Mouse (Mus musculus): ENCODE data around the gene Depdc5. TPM values are rescaled to one million over a fixed set of nuclear protein-coding genes. Genes with fewer than 3 reads are reported as not detected.
A peak's percentile ranks its signal among the peaks of the same experiment; 100 is the strongest.
"Not testable (repeated sequence)": the region's sequence is repeated elsewhere in the genome, so short reads cannot be mapped to it uniquely, and the experiment has no call there.

The Depdc5 gene
- polyA plus RNA-seq, 1 experiment from 2014 or later = 14.0 TPM

GRCm38 (mm10) chr5:32855274-32855673 is 8.2 kb upstream of the Depdc5 start:
- H3K79me2 ChIP-seq (ENCODE audit: inconsistent target) = peaks cover 38% of the 10 kb centered on the region
- H3K4me3 ChIP-seq (ENCODE audit: inconsistent target); H3K27ac ChIP-seq; H3K36me3 ChIP-seq (ENCODE audit: inconsistent target): not testable (repeated sequence)
- WGBS (ENCODE audit: missing documents) = 100% methylated on average over 1 of the region's 3 CpGs

- H3K36me3 ChIP-seq (ENCODE audit: inconsistent target) = no peaks in the 10 kb centered on the region
- 2% methylated on average over 6 of the region's 6 CpGs for WGBS (ENCODE audit: missing documents)
- H3K27ac ChIP-seq = peak overlapping the region; percentile 4; the same call in 1 of the 2 replicates
- peaks cover 12% of the 10 kb centered on the region for H3K79me2 ChIP-seq (ENCODE audit: inconsistent target)
- H3K4me3 ChIP-seq (ENCODE audit: inconsistent target) = peak overlapping the region; percentile 32
Observed at GRCm38 (mm10) chr5:32857781-32858220, 5.7 kb upstream of the Depdc5 start.

- no peak overlapping the region for H3K4me3 ChIP-seq (ENCODE audit: inconsistent target)
- no peaks in the 10 kb centered on the region for H3K36me3 ChIP-seq (ENCODE audit: inconsistent target)
- H3K27ac ChIP-seq = no peak overlapping the region
- 92% methylated on average over 1 of the region's 1 CpGs for WGBS (ENCODE audit: missing documents)
- H3K79me2 ChIP-seq (ENCODE audit: inconsistent target) = no peaks in the 10 kb centered on the region; the same call in 1 of the 2 replicates
Observed at GRCm38 (mm10) chr5:32861082-32861481, 2.4 kb upstream of the Depdc5 start.

- WGBS (ENCODE audit: missing documents) = 60% methylated on average over 4 of the region's 6 CpGs
- no peaks in the 10 kb centered on the region for H3K36me3 ChIP-seq (ENCODE audit: inconsistent target)
- H3K79me2 ChIP-seq (ENCODE audit: inconsistent target) = no peaks in the 10 kb centered on the region; the same call in 1 of the 2 replicates
- H3K27ac ChIP-seq = peak overlapping the region; percentile 67
- peak overlapping the region; percentile 28 for H3K4me3 ChIP-seq (ENCODE audit: inconsistent target)
Observed at GRCm38 (mm10) chr5:32862469-32863132, 900 bp upstream of the Depdc5 start.

- H3K27ac ChIP-seq = no peak overlapping the region
- no peaks in the 10 kb centered on the region for H3K79me2 ChIP-seq (ENCODE audit: inconsistent target)
- H3K36me3 ChIP-seq (ENCODE audit: inconsistent target) = peaks cover 22% of the 10 kb centered on the region; the same call in 1 of the 2 replicates
- no peak overlapping the region for H3K4me3 ChIP-seq (ENCODE audit: inconsistent target)
- WGBS (ENCODE audit: missing documents) = 93% methylated on average over 5 of the region's 5 CpGs
Observed at GRCm38 (mm10) chr5:32869389-32870024, 6.0 kb downstream of the Depdc5 start.

GRCm38 (mm10) chr5:32872346-32872745 is 8.8 kb downstream of the Depdc5 start:
- whole genome bisulfite sequencing (ENCODE audit: missing documents) = 97% methylated on average over 5 of the region's 5 CpGs
- Histone ChIP-seq H3K36me3 (ENCODE audit: inconsistent target) (peaks cover 28% of the 10 kb centered on the region; the same call in 1 of the 2 replicates), H3K27ac (no peak overlapping the region), H3K79me2 (ENCODE audit: inconsistent target) (no peaks in the 10 kb centered on the region), H3K4me3 (ENCODE audit: inconsistent target) (no peak overlapping the region)

DNA sequence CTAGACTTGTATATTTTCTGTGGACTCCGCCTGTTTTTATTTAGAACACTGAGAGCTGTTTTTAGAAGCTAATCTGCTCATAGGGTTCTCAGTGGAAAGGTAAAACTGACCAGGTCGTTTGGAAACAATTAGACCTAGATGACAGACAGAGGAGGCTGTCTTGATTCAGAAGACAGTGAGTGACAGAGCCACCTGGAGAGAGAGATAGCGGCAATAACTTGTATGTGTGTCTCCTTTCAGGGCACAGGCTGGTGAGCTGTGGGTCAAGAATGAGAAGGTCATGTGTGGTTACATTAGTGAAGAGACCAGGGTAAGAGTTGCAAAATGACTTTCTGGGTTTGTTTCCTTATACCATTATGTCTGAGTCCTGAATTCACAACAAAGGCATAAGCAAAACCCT is 23.2 kb downstream of the Depdc5 start:
- no peak overlapping the region for H3K4me3 ChIP-seq (ENCODE audit: inconsistent target)
- no peak overlapping the region for H3K27ac ChIP-seq
- 86% methylated on average over 3 of the region's 3 CpGs for WGBS (ENCODE audit: missing documents)
- H3K36me3 ChIP-seq (ENCODE audit: inconsistent target) = peaks cover 13% of the 10 kb centered on the region
- no peaks in the 10 kb centered on the region for H3K79me2 ChIP-seq (ENCODE audit: inconsistent target)

DNA sequence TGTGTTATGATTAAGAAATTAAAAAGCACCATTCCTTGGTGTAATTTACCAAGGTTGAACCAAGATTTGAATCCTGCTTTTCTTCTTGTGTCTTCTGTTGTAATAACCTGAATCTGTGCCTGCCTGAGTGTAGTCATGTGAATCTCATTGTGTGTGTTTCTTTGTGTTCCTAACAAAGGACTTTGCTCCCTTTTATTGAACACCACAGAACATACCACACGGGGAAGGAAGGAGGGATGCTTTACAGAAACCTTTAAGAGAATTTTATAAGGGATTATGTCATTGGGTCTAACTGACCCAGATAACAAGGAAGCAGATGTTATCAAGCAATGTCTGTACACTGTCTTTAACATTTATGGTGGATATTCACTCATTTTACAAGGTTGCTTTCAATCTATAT is 44.0 kb downstream of the Depdc5 start:
- H3K27ac ChIP-seq = no peak overlapping the region
- H3K79me2 ChIP-seq (ENCODE audit: inconsistent target) = no peaks in the 10 kb centered on the region
- 100% methylated on average over 1 of the region's 1 CpGs for whole genome bisulfite sequencing (ENCODE audit: missing documents)
- no peak overlapping the region for H3K4me3 ChIP-seq (ENCODE audit: inconsistent target)
- peaks cover 26% of the 10 kb centered on the region for H3K36me3 ChIP-seq (ENCODE audit: inconsistent target)

DNA sequence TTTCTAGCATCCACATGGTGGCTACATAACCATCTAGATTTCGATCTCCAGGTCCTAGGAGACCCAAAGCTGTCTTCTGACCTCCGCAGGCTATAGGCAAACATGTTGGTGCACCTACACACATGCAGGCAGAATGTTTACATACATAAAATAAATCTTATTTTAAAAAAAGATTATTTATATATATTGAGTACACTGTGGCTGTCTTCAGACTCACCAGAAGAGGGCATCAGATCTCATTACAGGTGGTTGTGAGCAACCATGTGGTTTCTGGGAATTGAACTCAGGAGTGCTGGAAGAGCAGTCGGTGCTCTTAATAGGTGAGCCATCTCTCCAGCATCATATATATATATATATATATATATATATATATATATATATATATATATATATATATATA is 50.6 kb downstream of the Depdc5 start:
- 100% methylated on average over 2 of the region's 3 CpGs for WGBS (ENCODE audit: missing documents)
- Histone ChIP-seq H3K79me2 (ENCODE audit: inconsistent target) (no peaks in the 10 kb centered on the region), H3K36me3 (ENCODE audit: inconsistent target) (peaks cover 17% of the 10 kb centered on the region)

DNA sequence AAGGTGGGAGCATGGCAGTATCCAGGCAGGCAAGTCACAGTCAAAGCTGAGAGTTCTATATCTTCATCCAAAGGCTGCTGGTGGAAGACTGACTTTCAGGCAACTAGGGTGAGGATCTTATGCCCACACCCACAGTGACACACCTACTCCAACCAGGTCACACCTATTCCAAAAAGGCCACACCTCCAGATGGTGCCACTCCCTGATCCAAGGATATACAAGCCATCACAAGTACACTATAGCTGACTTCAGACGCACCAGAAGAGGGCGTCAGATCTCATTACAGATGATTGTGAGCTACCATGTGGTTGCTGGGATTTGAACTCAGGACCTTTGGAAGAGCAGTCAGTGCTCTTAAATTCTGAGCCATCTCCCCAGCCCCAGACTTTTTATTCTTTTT is 55.8 kb downstream of the Depdc5 start:
- H3K36me3 ChIP-seq (ENCODE audit: inconsistent target) = peaks cover 32% of the 10 kb centered on the region
- H3K4me3 ChIP-seq (ENCODE audit: inconsistent target); H3K27ac ChIP-seq; H3K79me2 ChIP-seq (ENCODE audit: inconsistent target): not testable (repeated sequence)
- 93% methylated on average over 2 of the region's 2 CpGs for WGBS (ENCODE audit: missing documents)

More for the DNA sequence above, 50.6 kb downstream of the Depdc5 start:
- Histone ChIP-seq H3K4me3 (ENCODE audit: inconsistent target) (no peak overlapping the region), H3K27ac (no peak overlapping the region)

DNA sequence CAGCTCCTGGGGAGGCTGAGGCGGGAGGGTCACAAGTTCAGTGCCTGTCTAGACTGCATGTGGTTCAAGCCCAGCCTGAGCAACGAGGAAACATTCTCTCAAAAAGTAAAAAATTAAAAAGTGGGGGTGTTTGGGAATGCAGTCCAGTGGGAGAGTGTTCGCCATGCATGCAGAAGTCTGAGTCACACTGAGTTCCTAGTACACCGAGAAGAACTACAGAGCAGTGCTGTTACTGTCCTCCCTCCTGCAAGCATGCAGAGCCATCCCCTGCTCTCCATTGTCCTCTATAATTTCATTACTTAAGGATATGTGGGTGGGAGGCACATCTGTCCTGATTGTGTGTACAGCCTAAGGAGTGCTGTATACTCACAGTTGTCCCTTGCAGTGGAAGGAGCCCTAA is 59.4 kb downstream of the Depdc5 start:
- Histone ChIP-seq H3K79me2 (ENCODE audit: inconsistent target) (no peaks in the 10 kb centered on the region), H3K4me3 (ENCODE audit: inconsistent target) (no peak overlapping the region), H3K27ac (no peak overlapping the region), H3K36me3 (ENCODE audit: inconsistent target) (peaks cover 41% of the 10 kb centered on the region)
- 90% methylated on average over 4 of the region's 4 CpGs for WGBS (ENCODE audit: missing documents)

DNA sequence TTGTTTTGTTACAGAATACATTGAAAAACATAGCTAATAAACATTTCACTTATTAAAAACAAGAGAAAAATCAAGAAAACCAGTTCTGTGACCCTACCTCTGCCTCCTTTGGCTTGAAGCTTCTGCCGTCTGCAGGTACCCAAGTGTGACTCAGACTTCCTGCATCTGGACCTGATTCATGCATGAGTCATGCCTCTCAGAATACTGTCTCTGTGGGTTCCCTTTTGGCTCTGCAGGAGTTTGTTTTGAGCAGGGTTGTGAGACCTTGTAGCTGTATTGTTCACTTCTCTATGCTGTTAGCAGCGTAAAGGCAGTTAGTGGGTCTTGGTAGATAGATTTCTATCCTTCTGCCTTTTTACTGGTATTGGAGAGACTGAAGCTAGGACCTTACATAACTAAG is 67.3 kb downstream of the Depdc5 start:
- Histone ChIP-seq H3K27ac (peak overlapping the region; percentile 25), H3K4me3 (ENCODE audit: inconsistent target) (no peak overlapping the region), H3K36me3 (ENCODE audit: inconsistent target) (peaks cover 17% of the 10 kb centered on the region; the same call in 1 of the 2 replicates), H3K79me2 (ENCODE audit: inconsistent target) (no peaks in the 10 kb centered on the region)
- WGBS (ENCODE audit: missing documents) = 19% methylated on average over 2 of the region's 2 CpGs

GRCm38 (mm10) chr5:32934654-32935053 is 71.2 kb downstream of the Depdc5 start:
- Histone ChIP-seq H3K4me3 (ENCODE audit: inconsistent target) (no peak overlapping the region), H3K79me2 (ENCODE audit: inconsistent target) (no peaks in the 10 kb centered on the region), H3K27ac (no peak overlapping the region), H3K36me3 (ENCODE audit: inconsistent target) (no peaks in the 10 kb centered on the region)
- WGBS (ENCODE audit: missing documents) = 64% methylated on average over 2 of the region's 2 CpGs

- no peaks in the 10 kb centered on the region for H3K79me2 ChIP-seq (ENCODE audit: inconsistent target)
- peak overlapping the region; percentile 27; the same call in 1 of the 2 replicates for H3K27ac ChIP-seq
- H3K36me3 ChIP-seq (ENCODE audit: inconsistent target) = peaks cover 19% of the 10 kb centered on the region; the same call in 1 of the 2 replicates
- H3K4me3 ChIP-seq (ENCODE audit: inconsistent target) = no peak overlapping the region
- WGBS (ENCODE audit: missing documents) = 32% methylated on average over 7 of the region's 7 CpGs
Observed at GRCm38 (mm10) chr5:32940586-32940985, 77.1 kb downstream of the Depdc5 start.

GRCm38 (mm10) chr5:32941209-32941924 is 77.9 kb downstream of the Depdc5 start:
- 0 out of 2 replicates have a peak overlapping the region, but pooled peaks have one; percentile 27 for H3K27ac ChIP-seq
- peaks cover 22% of the 10 kb centered on the region for H3K36me3 ChIP-seq (ENCODE audit: inconsistent target)
- H3K4me3 ChIP-seq (ENCODE audit: inconsistent target) = no peak overlapping the region
- no peaks in the 10 kb centered on the region for H3K79me2 ChIP-seq (ENCODE audit: inconsistent target)
- WGBS (ENCODE audit: missing documents) = 97% methylated on average over 8 of the region's 8 CpGs
